Mouse (Mus musculus) left cerebral cortex, postnatal 14 days (tissue): ENCODE data around the gene Btnl4. TPM values are rescaled to one million over a fixed set of nuclear protein-coding genes. Genes with fewer than 3 reads are reported as not detected.
"Not testable (repeated sequence)": the region's sequence is repeated elsewhere in the genome, so short reads cannot be mapped to it uniquely, and the experiment has no call there.

Source experiments
- DNase-seq, 2 experiments: peaks; one replicate each; pipeline ENCODE4 v3.0.0; 2021 to 2022; ENCODE audit warnings: low spot score in 2 of 2, mixed read lengths in 1 of 2
- intact Hi-C: fragments of 180-260 bp; cut with DNase I; formaldehyde crosslinking; loops from one replicate; pipeline ENCODE4 v1.15.1; 2025
- long read RNA-seq, 2 experiments: library from polyadenylated mRNA; stranded (forward); transcript quantifications; one replicate each; pipeline ENCODE4 v2.0.0; 2021
- total RNA-seq, 2 experiments: library from RNA; stranded (reverse); gene quantifications; 2 replicates each; pipeline ENCODE4 v1.2.3; 2021

Gene Btnl4
- total RNA-seq = not detected
- long read RNA-seq, experiment 1 = 0 reads
- long read RNA-seq, experiment 2 = 0 reads

DNA sequence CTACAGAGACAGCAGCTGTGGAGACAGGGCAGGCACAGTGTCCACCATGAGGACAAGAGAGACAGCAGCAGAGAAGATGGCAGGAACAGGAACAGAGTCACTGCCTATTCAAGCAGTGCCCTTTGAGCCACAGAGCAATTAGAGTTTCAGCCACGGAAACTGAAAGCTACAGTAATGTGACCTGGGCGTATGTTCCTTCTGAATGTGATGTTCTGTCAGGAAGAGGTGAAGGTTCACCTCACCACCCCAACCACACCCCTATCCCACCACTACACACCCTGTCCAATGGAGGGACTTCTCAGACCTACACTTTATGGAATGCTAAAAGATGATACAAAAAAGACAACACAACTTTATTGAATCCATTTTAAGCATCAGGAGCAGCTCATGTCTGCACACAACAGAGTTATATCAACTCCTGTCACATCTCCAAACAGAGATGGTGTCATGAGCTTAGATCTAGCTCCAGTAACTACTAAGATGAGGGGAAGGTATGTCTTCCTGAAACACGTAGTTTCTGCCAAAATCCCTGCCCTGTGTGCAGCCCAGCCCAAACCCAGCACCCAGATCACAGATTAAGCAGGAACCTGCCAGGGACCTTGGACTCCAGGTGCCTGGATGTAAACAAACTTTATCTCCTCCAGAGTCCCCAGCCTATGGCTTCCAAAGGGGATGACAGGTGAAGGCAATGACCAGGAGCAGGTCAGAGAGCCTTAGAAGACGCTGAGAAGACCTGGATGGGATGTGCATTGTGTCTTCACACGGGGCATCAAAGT lies at the start of gene Btnl4:
Btnl4 (minus strand) TSS at position 81 of the 776 bp plus-strand sequence.
- intact Hi-C loops, DNase-seq: not testable (repeated sequence)

- no peak for DNase-seq
- intact Hi-C loops = no loop called here
These were observed 41.9 kb upstream of the Btnl4 start for GRCm38 (mm10) chr17:34519001-34519400.

DNA sequence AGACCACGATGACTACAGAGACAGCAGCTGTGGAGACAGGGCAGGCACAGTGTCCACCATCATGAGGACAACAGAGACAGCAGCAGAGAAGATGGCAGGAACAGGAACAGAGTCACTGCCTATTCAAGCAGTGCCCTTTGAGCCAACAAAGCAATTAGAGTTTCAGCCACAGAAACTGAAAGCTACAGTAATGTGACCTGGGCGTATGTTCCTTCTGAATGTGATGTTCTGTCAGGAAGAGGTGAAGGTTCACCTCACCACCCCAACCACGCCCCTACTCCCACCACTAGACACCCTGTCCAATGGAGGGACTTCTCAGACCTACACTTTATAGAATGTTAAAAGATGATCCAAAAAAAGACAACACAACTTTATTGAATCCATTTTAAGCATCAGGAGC lies 41.5 kb upstream of the Btnl4 start:
- DNase-seq, intact Hi-C loops: not testable (repeated sequence)

GRCm38 (mm10) chr17:34517795-34518194 lies 40.7 kb upstream of the Btnl4 start:
- intact Hi-C loops = no loop called here

DNA sequence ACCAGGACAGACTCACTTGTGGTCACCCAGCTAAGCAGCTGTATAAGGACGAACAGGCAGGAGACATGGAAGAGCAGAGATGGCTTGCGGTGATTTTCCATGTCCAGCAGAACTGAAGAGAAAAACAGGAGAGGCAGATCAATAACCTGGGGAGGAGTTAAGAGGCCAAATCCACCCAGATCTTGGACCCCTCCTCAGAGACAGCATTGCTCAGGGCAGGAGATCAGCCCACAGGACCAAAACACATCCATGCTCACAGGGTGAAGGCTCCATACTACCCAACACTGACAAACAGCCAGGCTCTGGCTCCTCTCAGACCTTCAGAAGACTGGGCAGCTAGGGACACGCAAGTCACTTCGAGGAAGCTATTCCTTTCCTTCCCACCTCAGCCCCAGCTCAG lies 40.1 kb upstream of the Btnl4 start, which contains the start of gene Btnl6:
Btnl6 (minus strand) TSS at position 101 of the 400 bp plus-strand sequence.
- intact Hi-C loops = no loop called here
- DNase-seq = no peak

More at GRCm38 (mm10) chr17:34517795-34518194, 40.7 kb upstream of the Btnl4 start:
- DNase-seq = no peak

DNA sequence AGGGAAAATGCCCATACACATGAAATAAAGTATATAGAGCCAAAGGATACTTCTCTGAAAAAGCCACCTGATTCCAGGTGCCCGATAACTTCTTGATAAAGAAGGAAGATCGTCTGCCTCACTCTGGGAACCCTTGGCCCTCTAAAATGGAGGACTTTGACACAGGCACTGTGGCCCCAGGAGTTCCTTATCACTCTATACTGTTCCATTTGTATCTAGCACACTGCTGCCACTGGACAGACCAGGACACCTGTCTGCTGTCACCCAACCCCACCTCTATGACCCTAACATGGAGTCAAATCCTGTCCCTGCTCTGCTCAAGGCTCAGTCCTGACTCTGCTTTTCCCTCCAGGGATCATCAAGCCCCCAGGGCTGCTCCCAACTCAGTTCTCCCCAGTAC lies 39.4 kb upstream of the Btnl4 start:
- no peak for DNase-seq
- intact Hi-C loops = no loop called here

DNA sequence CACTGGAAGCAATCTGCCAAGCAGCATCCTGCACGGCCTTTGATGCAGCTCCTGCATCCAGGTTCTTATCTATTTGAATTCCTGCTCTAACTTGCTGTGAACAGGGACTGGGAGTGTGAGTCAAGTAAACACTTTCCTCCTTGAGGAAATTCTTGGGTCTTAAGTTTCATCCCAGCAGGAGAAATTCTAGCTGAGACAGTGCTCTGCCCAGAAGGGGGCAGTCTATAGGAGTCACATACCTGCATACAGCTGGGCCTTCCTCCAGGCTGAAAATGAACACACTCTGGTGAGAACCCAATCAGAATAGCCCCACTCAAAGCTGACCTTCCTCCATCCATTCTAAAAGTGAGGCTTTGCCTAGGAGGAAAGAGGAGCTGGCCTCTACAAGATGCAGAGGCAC lies 34.6 kb upstream of the Btnl4 start:
- DNase-seq, intact Hi-C loops: not testable (repeated sequence)

DNA sequence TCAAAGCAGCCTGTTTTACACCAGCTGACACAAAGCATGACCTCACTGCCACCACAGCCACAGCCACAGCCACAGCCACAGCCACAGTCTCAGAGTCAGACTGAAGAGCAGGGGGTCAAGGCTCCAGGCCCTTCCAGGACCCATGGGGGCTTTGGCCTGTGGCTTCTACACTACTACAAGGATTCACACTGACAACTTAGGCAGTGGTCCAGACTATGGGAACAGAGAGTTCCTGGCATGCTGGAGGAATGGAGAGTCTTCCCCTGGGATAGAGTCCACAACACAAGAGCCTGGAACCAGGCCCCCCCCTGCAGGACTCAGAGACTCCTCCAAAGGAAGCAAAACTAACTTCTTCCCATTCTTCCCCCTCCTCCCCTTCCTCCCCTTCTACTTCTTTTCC lies 30.5 kb upstream of the Btnl4 start:
- DNase-seq = no peak
- intact Hi-C loops = no loop called here

DNA sequence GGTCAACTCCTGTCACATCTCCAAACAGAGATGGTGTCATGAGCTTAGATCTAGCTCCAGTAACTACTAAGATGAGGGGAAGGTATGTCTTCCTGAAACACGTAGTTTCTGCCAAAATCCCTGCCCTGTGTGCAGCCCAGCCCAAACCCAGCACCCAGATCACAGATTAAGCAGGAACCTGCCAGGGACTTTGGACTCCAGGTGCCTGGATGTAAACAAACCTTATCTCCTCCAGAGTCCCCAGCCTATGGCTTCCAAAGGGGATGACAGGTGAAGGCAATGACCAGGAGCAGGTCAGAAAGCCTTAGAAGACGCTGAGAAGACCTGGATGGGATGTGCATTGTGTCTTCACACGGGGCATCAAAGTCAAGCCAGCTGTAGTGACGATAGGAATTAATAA lies 20.6 kb upstream of the Btnl4 start:
- DNase-seq, intact Hi-C loops: not testable (repeated sequence)

GRCm38 (mm10) chr17:34497319-34497718 lies 20.2 kb upstream of the Btnl4 start:
- intact Hi-C loops = not testable (repeated sequence)

DNA sequence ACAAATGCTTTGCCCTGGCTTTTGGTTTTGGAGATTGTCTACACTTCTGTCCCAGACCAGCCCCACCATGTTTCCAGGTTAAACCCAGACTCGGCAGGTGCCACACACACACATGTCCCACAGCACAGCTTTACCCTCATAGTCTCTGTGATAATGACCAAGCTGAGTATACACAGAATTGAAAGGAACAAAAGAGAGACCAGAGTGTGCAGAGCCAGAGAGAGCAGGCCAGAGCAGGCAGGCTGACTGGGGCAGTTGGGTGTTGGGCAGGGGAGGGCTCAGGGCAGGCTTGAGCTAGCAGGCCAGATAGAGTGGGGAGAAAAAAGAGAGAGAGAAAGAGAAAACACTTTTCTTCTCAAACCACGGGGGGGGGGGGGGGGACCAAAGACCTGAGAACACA lies 19.4 kb upstream of the Btnl4 start:
- DNase-seq = no peak
- intact Hi-C loops = no loop called here

More at GRCm38 (mm10) chr17:34497319-34497718, 20.2 kb upstream of the Btnl4 start:
- DNase-seq = not testable (repeated sequence)

GRCm38 (mm10) chr17:34495156-34495555 lies 18.0 kb upstream of the Btnl4 start:
- DNase-seq, intact Hi-C loops: not testable (repeated sequence)

- intact Hi-C loops = no loop called here
- DNase-seq = no peak
These were observed 15.7 kb upstream of the Btnl4 start for GRCm38 (mm10) chr17:34492796-34493195.

- intact Hi-C loops = no loop called here
- DNase-seq = no peak
These were observed 691 bp downstream of the Btnl4 start for GRCm38 (mm10) chr17:34476427-34476826.

- intact Hi-C loops = no loop called here
- DNase-seq = no peak
These were observed 2.1 kb downstream of the Btnl4 start for GRCm38 (mm10) chr17:34475060-34475459.

DNA sequence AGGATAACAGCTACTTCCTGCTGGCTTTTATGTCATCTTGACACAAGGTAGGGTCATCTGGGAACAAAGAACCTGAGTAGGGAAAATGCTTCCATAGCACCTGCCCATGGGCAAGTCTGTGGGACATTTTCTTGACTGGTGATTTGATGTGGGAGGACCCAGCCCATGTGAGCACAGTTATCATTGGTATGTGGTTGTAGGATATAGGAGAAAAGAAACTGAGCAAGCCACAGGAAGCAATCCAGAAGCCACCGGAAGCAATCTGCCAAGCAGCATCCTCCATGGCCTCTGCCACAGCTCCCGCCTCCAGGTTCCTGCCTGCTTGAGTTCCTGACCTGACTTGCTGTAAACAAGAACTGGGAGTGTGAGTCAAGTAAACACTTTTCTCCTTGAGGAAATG lies 6.6 kb downstream of the Btnl4 start:
- DNase-seq = no peak
- intact Hi-C loops = no loop called here

DNA sequence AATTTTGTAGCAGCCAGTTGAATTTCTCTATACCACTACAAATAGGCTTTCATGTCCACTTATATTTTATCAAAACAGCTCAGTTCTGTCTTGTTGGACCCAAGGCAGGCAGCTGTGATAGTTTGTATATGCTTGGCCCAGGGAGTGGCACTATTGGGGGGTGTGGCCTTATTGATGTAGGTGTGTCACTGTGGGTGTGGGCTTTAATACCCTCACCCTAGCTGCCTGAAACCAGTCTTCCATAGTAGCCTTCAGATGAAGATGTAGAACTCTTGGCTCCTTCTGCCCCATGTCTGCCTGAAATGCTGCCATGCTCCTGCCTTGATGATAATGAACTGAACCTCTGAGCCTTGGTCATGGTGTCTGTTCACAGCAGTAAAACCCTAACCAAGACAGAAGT lies 11.2 kb downstream of the Btnl4 start:
- DNase-seq, intact Hi-C loops: not testable (repeated sequence)

GRCm38 (mm10) chr17:34459255-34459654 lies 17.9 kb downstream of the Btnl4 start:
- intact Hi-C loops = no loop called here

DNA sequence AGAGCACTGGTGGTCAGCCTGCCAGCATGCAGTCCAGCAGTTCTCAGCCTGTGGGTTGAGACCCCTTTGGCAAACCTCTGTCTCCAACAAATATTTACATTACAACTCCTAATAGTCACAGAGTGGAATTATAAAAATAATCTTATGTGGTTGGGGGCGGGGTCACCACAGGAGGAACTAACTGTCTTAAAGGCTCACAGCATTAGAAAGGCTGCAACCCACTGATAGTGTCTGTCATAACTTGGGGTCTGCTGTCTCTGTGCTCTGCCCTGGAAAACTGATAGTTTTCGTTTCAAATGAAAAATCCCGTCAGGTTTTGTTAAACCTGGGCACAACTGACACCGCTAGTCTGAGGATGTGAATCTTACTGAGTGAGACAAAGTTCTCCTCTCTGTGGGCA lies 19.4 kb downstream of the Btnl4 start:
- no peak for DNase-seq
- intact Hi-C loops = no loop called here

More at GRCm38 (mm10) chr17:34459255-34459654, 17.9 kb downstream of the Btnl4 start:
- no peak for DNase-seq

DNA sequence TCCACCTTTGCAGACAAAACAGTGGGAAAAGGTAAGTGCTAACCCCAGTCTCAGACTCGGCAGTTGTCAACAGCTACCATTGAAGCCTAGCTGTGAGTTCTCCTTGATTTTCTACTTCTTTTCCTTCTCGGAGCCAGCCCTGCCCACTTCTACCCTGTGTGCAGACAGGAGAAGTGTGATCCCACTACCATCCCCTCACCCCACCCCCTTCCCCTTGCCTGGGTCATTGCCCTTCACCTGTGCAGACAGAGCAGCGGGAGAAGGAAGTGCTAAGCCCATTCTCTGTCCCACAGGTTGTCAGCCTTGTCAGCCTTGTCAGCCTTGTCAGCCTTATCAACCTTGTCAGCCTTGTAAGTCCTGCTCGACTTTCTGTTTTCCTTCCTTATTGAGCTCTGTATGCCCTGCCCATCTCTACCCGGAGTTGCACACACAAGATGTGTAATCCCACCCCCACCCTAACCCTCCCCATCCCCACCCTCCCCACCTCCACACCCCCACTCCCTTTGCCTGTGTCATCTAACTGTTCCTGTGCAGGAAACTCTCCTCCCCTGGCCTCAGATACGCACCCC lies 28.6 kb downstream of the Btnl4 start:
- no peak for DNase-seq
- intact Hi-C loops = loop anchor here (10.0 kb wide), 1 partner anchor 176 kb away; the partner anchor contains the start of genes Ppt2 and Prrt1

DNA sequence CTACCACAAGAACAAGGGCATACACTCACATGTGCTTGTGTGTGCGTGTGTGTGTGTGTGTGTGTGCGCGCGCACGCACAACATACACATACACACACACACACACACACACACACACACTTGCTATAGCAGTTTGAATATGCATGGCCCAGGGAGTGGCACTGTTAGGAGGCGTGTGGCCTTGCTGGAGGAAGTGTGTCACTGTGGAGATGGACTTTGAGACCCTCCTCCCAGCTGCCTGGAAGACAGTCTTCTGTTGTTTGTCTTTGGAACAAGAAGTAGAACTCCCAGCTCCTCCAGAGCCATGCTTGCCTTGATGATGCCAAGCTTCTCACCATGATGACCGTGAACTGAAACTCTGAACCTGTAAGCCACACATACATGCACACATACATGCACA lies 35.1 kb downstream of the Btnl4 start:
- intact Hi-C loops = loop anchor here (5.0 to 10.0 kb wide), 2 partner anchors 115 to 183 kb away; partner anchors contain the start of genes Ppt2 and Prrt1
- no peak for DNase-seq
